Mouse (Mus musculus) CH12.LX (cell line): Measurements from ENCODE around the gene Pkib. TPM values are rescaled to one million over a fixed set of nuclear protein-coding genes. Genes with fewer than 3 reads are reported as not detected.

Experiments
- DNase-seq: peaks from one replicate; pipeline ENCODE4 v3.0.0-alpha.2; 2013; ENCODE audit errors: extremely low read depth
- H3K27ac ChIP-seq: 2 replicates; pipeline ENCODE4 v1.5.1; 2012; ENCODE audit warnings: low read depth, mild to moderate bottlenecking, control low read depth, moderate library complexity; ENCODE audit not compliant: insufficient read depth
- H3K27me3 ChIP-seq: replicated peaks from 2 replicates; pipeline ENCODE3; 2012; ENCODE audit warnings: inconsistent platforms
- H3K36me3 ChIP-seq, 2 experiments: replicated peaks in 1 of 2; 2 replicates each; pipeline versions ENCODE3 to v1.6.1; 2012; ENCODE audit warnings: inconsistent platforms in 1 of 2, low read length in 1 of 2, mild to moderate bottlenecking in 1 of 2, mixed read lengths in 1 of 2, moderate library complexity in 1 of 2; ENCODE audit not compliant: control insufficient read depth in 1 of 2, insufficient read depth in 1 of 2
- H3K4me1 ChIP-seq, 2 experiments: 2 replicates each; pipeline ENCODE4 v1.6.1; 2012; ENCODE audit warnings: inconsistent platforms in 1 of 2, moderate library complexity in 1 of 2; ENCODE audit not compliant: insufficient read depth in 2 of 2, control insufficient read depth in 1 of 2
- H3K4me2 ChIP-seq: 2 replicates; pipeline ENCODE4 v1.6.1; 2012; ENCODE audit warnings: low read depth, mild to moderate bottlenecking, control low read depth; ENCODE audit not compliant: poor library complexity, insufficient read depth, severe bottlenecking
- H3K4me3 ChIP-seq, 3 experiments: fragments of 150-350 bp in 1 of 3; sonication (generic) in 1 of 3; replicated peaks in 1 of 3; 2 replicates each; pipeline versions ENCODE3 to v1.5.1; 2011 to 2012; ENCODE audit warnings: low read depth in 2 of 3, low read length in 2 of 3, mild to moderate bottlenecking in 2 of 3, moderate library complexity in 2 of 3, control low read depth in 1 of 3, improper control_type of control experiment in 1 of 3, inconsistent platforms in 1 of 3, mixed read lengths in 1 of 3; ENCODE audit not compliant: poor library complexity in 1 of 3
- H3K79me2 ChIP-seq: replicated peaks from 2 replicates; pipeline ENCODE4 v1.6.1; 2012; ENCODE audit warnings: mild to moderate bottlenecking, moderate library complexity; ENCODE audit not compliant: control insufficient read depth, poor library complexity, insufficient read depth, severe bottlenecking; ENCODE audit errors: extremely low read depth
- H3K9ac ChIP-seq: 2 replicates; pipeline ENCODE4 v1.6.1; 2012; ENCODE audit warnings: low read depth, mild to moderate bottlenecking, control low read depth, moderate library complexity; ENCODE audit not compliant: insufficient read depth
- H3K9me3 ChIP-seq: replicated peaks from 2 replicates; pipeline ENCODE3; 2012; ENCODE audit warnings: low read length, inconsistent platforms, mixed read lengths
- BHLHE40 ChIP-seq: IDR thresholded peaks from 2 replicates; pipeline ENCODE4 v1.6.1; 2011; ENCODE audit warnings: mild to moderate bottlenecking, low read depth, low read length, improper control_type of control experiment
- CHD1 ChIP-seq: IDR thresholded peaks from 2 replicates; pipeline ENCODE4 v1.6.1; 2012; ENCODE audit warnings: low read depth, low read length, improper control_type of control experiment, inconsistent platforms
- CTCF ChIP-seq, 2 experiments: IDR thresholded peaks in 1 of 2; conservative IDR thresholded peaks in 1 of 2; 2 replicates each; pipeline ENCODE4 v1.5.1; 2011 to 2012; ENCODE audit warnings: low read depth in 2 of 2, low read length in 2 of 2, improper control_type of control experiment in 1 of 2, inconsistent platforms in 1 of 2, mild to moderate bottlenecking in 1 of 2, moderate library complexity in 1 of 2
- ELF1 ChIP-seq: IDR thresholded peaks from 2 replicates; pipeline ENCODE4 v1.6.1; 2014; ENCODE audit warnings: low read depth, mild to moderate bottlenecking, inconsistent platforms, low read length, improper control_type of control experiment
- EP300 ChIP-seq: IDR thresholded peaks from 2 replicates; pipeline ENCODE4 v1.6.1; 2011; ENCODE audit warnings: low read length, improper control_type of control experiment
- ETS1 ChIP-seq: conservative IDR thresholded peaks from 2 replicates; pipeline ENCODE4 v1.6.1; 2012; ENCODE audit warnings: low read depth, mild to moderate bottlenecking, inconsistent platforms, low read length, improper control_type of control experiment, moderate library complexity
- GABPA ChIP-seq: IDR thresholded peaks from 2 replicates; pipeline ENCODE4 v1.6.1; 2012; ENCODE audit warnings: low read depth, low read length, improper control_type of control experiment, inconsistent platforms; ENCODE audit not compliant: insufficient replicate concordance
- IRF4 ChIP-seq: IDR thresholded peaks from 2 replicates; pipeline ENCODE4 v1.6.1; 2014; ENCODE audit warnings: low read depth, mild to moderate bottlenecking, inconsistent platforms, low read length, improper control_type of control experiment
- JUND ChIP-seq: conservative IDR thresholded peaks from 2 replicates; pipeline ENCODE4 v1.6.1; 2011; ENCODE audit warnings: low read depth, low read length, improper control_type of control experiment
- KAT2A ChIP-seq: IDR thresholded peaks from 2 replicates; pipeline ENCODE4 v1.6.1; 2012; ENCODE audit warnings: low read length, improper control_type of control experiment, inconsistent platforms; ENCODE audit not compliant: insufficient replicate concordance
- MAX ChIP-seq: IDR thresholded peaks from 2 replicates; pipeline ENCODE4 v1.6.1; 2011; ENCODE audit warnings: low read length, improper control_type of control experiment
- PAX5 ChIP-seq: IDR thresholded peaks from 2 replicates; pipeline ENCODE4 v1.6.1; 2012; ENCODE audit warnings: low read length, inconsistent platforms, mixed read lengths
- POLR2A ChIP-seq: IDR thresholded peaks from 2 replicates; pipeline ENCODE4 v1.6.1; 2011; ENCODE audit warnings: low read depth, mild to moderate bottlenecking, improper control_type of control experiment, low read length
- RAD21 ChIP-seq: IDR thresholded peaks from 2 replicates; pipeline ENCODE4 v1.6.1; 2011; ENCODE audit warnings: low read depth, mild to moderate bottlenecking, low read length, improper control_type of control experiment, moderate library complexity
- RCOR1 ChIP-seq: conservative IDR thresholded peaks from 2 replicates; pipeline ENCODE4 v1.6.1; 2012; ENCODE audit warnings: low read depth, mild to moderate bottlenecking, inconsistent platforms, low read length, improper control_type of control experiment
- SIN3A ChIP-seq: IDR thresholded peaks from 2 replicates; pipeline ENCODE4 v1.6.1; 2012; ENCODE audit warnings: low read length, improper control_type of control experiment, inconsistent platforms
- SMC3 ChIP-seq: IDR thresholded peaks from 2 replicates; pipeline ENCODE4 v1.6.1; 2011; ENCODE audit warnings: low read depth, low read length, improper control_type of control experiment
- UBTF ChIP-seq: IDR thresholded peaks from 2 replicates; pipeline ENCODE4 v1.6.1; 2012; ENCODE audit warnings: low read depth, mild to moderate bottlenecking, inconsistent platforms, low read length, improper control_type of control experiment, moderate library complexity
- USF1 ChIP-seq: IDR thresholded peaks from 2 replicates; pipeline ENCODE4 v1.6.1; 2014; ENCODE audit warnings: low read depth, mild to moderate bottlenecking, inconsistent platforms, low read length, improper control_type of control experiment
- ZC3H11A ChIP-seq: IDR thresholded peaks from 2 replicates; pipeline ENCODE4 v1.6.1; 2012; ENCODE audit warnings: low read depth, mild to moderate bottlenecking, inconsistent platforms, low read length, improper control_type of control experiment
- ZKSCAN1 ChIP-seq: IDR thresholded peaks from 2 replicates; pipeline ENCODE4 v1.6.1; 2012; ENCODE audit warnings: low read depth, inconsistent platforms, low read length, improper control_type of control experiment, borderline replicate concordance
- ZNF384 ChIP-seq: IDR thresholded peaks from 2 replicates; pipeline ENCODE4 v1.6.1; 2012; ENCODE audit warnings: low read depth, low read length, improper control_type of control experiment, inconsistent platforms
- dilution Hi-C: fragments of 300-500 bp; cut with MboI; formaldehyde crosslinking; loops from 2 replicates; pipeline ENCODE4 v1.14.3; 2020; ENCODE audit warnings: low sequenced_read_pairs; ENCODE audit not compliant: extremely low pct_unique_long_range_greater_than_20kb, extremely low pct_ligation_motif_present
- in situ Hi-C: fragments of 300-500 bp; cut with MboI; formaldehyde crosslinking; loops from 3 replicates; pipeline ENCODE4 v1.14.3; 2019; ENCODE audit warnings: low sequenced_read_pairs, low pct_ligation_motif_present, low pct_unique_long_range_greater_than_20kb, mixed read lengths
- polyA plus RNA-seq: library from polyadenylated mRNA; unstranded; fragments of >175 nt; gene quantifications from 2 replicates; pipeline ENCODE4 v1.2.1, GENCODE M21; 2012; ENCODE audit warnings: low read depth; ENCODE audit not compliant: insufficient read length
- total RNA-seq, 2 experiments: library from RNA; depleted of rRNA; stranded (reverse); fragments of 300-350 nt in 1 of 2; fragments of >200 nt in 1 of 2; gene quantifications; 2 replicates each; pipeline ENCODE4 v1.2.3; 2012 to 2014

Pkib gene
- total and polyA plus RNA-seq, 3 experiments: 1.3 to 4.1 (median 1.9) TPM

- TF ChIP-seq JUND: peak; percentile 42; the same call in 1 of the 2 replicates
- no peak for TF ChIP-seq GABPA
- TF ChIP-seq IRF4: 0 out of 2 replicates have a peak, but pooled peaks have one; percentile 21
- TF ChIP-seq SMC3: peak; percentile 69
- TF ChIP-seq CHD1: no peak
- TF ChIP-seq POLR2A: no peak
- TF ChIP-seq UBTF: no peak
- TF ChIP-seq RCOR1: no peak
- peak; percentile 56 to 74 for TF ChIP-seq CTCF (conservative IDR thresholded peaks at IDR 0.05 in 1 of 2, IDR thresholded peaks at IDR 0.05 in 1 of 2; ENCODE audit: low read depth in 2 of 2, low read length in 2 of 2)
- 0 out of 2 replicates have a peak, but pooled peaks have one; percentile 19 for TF ChIP-seq ZC3H11A
- TF ChIP-seq RAD21: peak; percentile 76
- peak overlapping the region; percentile 43 to 53 (median 45) for H3K4me3 ChIP-seq
- peak; percentile 73 for DNase-seq
- no peaks in the 10 kb centered on the region for H3K79me2 ChIP-seq
- no peaks in the 10 kb centered on the region for H3K9me3 ChIP-seq
- H3K4me2 ChIP-seq: peak overlapping the region; percentile 100
- H3K27ac ChIP-seq: no peak overlapping the region
- H3K4me1 ChIP-seq: peaks cover 0 to 7% of the 10 kb centered on the region in 2 experiments; a peak in 2 of 4 replicates
- H3K27me3 ChIP-seq: no peaks in the 10 kb centered on the region
- no peaks in the 10 kb centered on the region for H3K36me3 ChIP-seq
- in situ Hi-C loops (loop anchor here (25.0 kb wide), 2 partner anchors 181 to 281 kb away; no protein-coding TSS in a partner anchor), dilution Hi-C loops (no loop called here)
- H3K9ac ChIP-seq: peak overlapping the region; percentile 26; the same call in 1 of the 2 replicates
Observed at GRCm38 (mm10) chr10:57743606-57744016, 111.8 kb downstream of the Pkib start.

GRCm38 (mm10) chr10:57744128-57744765, 112.5 kb downstream of the Pkib start:
- in situ Hi-C loops: loop anchor here (25.0 kb wide), 2 partner anchors 182 to 282 kb away; no protein-coding TSS in a partner anchor
- Histone ChIP-seq H3K4me1 (peaks cover 0 to 7% of the 10 kb centered on the region in 2 experiments; a peak in 2 of 4 replicates), H3K79me2 (no peaks in the 10 kb centered on the region), H3K27ac (no peak overlapping the region), H3K4me2 (no peak overlapping the region), H3K4me3 (no peak overlapping the region), H3K36me3 (no peaks in the 10 kb centered on the region), H3K27me3 (no peaks in the 10 kb centered on the region), H3K9me3 (no peaks in the 10 kb centered on the region), H3K9ac (no peak overlapping the region)
- TF ChIP-seq SIN3A: no peak
- TF ChIP-seq ZKSCAN1: no peak
- TF ChIP-seq SMC3: no peak
- no peak for TF ChIP-seq EP300
- no peak for TF ChIP-seq MAX
- TF ChIP-seq GABPA: no peak
- no peak for TF ChIP-seq ZNF384
- no peak for TF ChIP-seq ETS1
- no peak for TF ChIP-seq BHLHE40
- TF ChIP-seq KAT2A: no peak
- no peak for TF ChIP-seq PAX5
- TF ChIP-seq ELF1: no peak
- TF ChIP-seq USF1: no peak
- no peak for DNase-seq
- dilution Hi-C loops: no loop called here
